Comparison of ENCODE assay signal across 11 mouse cellular contexts in the genomic region with DNA sequence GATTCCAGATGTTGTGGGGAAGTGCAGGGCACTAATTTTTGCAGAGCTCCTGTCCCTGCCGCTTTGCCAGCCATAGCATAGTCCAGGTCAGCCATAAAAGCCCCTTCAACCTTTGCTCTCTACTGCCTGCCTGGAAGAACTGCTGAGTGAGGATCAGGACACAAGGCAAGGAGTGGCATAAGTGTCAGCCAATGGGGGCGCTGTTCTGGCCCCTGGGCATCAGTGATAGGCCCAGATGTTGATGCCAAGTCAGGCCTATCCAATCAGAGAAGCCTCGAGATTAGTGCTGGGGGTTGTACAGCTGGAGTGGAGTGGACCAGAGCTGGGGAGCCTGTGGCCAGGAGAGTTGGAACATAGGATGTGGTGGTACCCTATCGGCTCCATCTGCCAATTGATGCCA. TPM values are rescaled to one million over a fixed set of nuclear protein-coding genes. Genes with fewer than 3 reads are reported as not detected.
A peak's percentile ranks its signal among the peaks of the same experiment; 100 is the strongest.
DNase-seq lines count a peak whose midpoint lies in the region; ATAC-seq and TF ChIP-seq lines count a peak whose summit lies in the region.
"Had no signal": no experiment of that assay in that cellular context is flagged by ENCODE, and none has a peak within 500 bp of the region (broad histone marks: within the 10 kb centered on the region; RNA-seq: fewer than 3 reads in every experiment).

No protein-coding gene starts in this region.

- H3K4me3 ChIP-seq in kidney, postnatal 0 days (replicated peaks; ENCODE audit: low read depth, low read length): no peak overlapping the region
- H3K4me3 ChIP-seq in stomach, postnatal 0 days (ENCODE audit: low read depth, low read length): no peak overlapping the region
- H3K4me3 ChIP-seq: limb, embryonic 15.5 days had no signal

- no peak overlapping the region for H3K9ac ChIP-seq in kidney, postnatal 0 days (ENCODE audit: low read depth, low read length)
- H3K9ac ChIP-seq in stomach, postnatal 0 days (ENCODE audit: low read length): no peak overlapping the region
- H3K9ac ChIP-seq: limb, embryonic 15.5 days had no signal

- 38% methylated on average over 4 of the region's 4 CpGs for WGBS in kidney, postnatal 0 days
- 41% methylated on average over 4 of the region's 4 CpGs for WGBS in stomach, postnatal 0 days

- TF ChIP-seq EP300 in stomach, postnatal 0 days (optimal IDR thresholded peaks at IDR 0.05): no peak

- peak; percentile 66 for DNase-seq in adrenal gland, postnatal 14 days
- no peak for DNase-seq in adrenal gland, postnatal 25 days
- peak; percentile 54 for DNase-seq in testis, postnatal 10 days (ENCODE audit: low spot score)
- DNase-seq in testis, postnatal 14 days (ENCODE audit: low spot score): no peak
- peak; percentile 49 for DNase-seq in kidney, postnatal 0 days (ENCODE audit: low spot score)
- DNase-seq in stomach, postnatal 0 days (ENCODE audit: low spot score): peak; percentile 29
- no peak for DNase-seq in gastrocnemius, postnatal 10 days
- no peak for DNase-seq in ovary, postnatal 10 days (ENCODE audit: low spot score)

- no peaks in the 10 kb centered on the region for H3K9me3 ChIP-seq in kidney, postnatal 0 days (replicated peaks; ENCODE audit: low read length)
- no peaks in the 10 kb centered on the region for H3K9me3 ChIP-seq in stomach, postnatal 0 days (ENCODE audit: control insufficient read depth, low read length)
- H3K9me3 ChIP-seq: limb, embryonic 15.5 days had no signal

- no peaks in the 10 kb centered on the region for H3K36me3 ChIP-seq in kidney, postnatal 0 days (ENCODE audit: insufficient read depth, low read length)
- H3K36me3 ChIP-seq in stomach, postnatal 0 days (ENCODE audit: control insufficient read depth, insufficient read depth, low read length): no peaks in the 10 kb centered on the region
- H3K36me3 ChIP-seq: limb, embryonic 15.5 days had no signal

- TF ChIP-seq CTCF in kidney, postnatal 0 days (IDR thresholded peaks at IDR 0.05; ENCODE audit: low read depth): peak; percentile 11; the same call in 1 of the 2 replicates
- TF ChIP-seq CTCF in stomach, postnatal 0 days (IDR thresholded peaks at IDR 0.05; ENCODE audit: low read depth): 0 out of 2 replicates have a peak, but pooled peaks have one; percentile 8

- no peaks in the 10 kb centered on the region for H3K27me3 ChIP-seq in kidney, postnatal 0 days (ENCODE audit: insufficient read depth, low read length)
- no peaks in the 10 kb centered on the region for H3K27me3 ChIP-seq in stomach, postnatal 0 days (ENCODE audit: control insufficient read depth, insufficient read depth, low read length)

- peak; percentile 41 for ATAC-seq in kidney, postnatal 0 days (replicated peaks; ENCODE audit: low FRiP score, low read depth)
- ATAC-seq in stomach, postnatal 0 days (ENCODE audit: low FRiP score, low TSS enrichment): no peak

- no peak overlapping the region for H3K27ac ChIP-seq in kidney, postnatal 0 days
- no peak overlapping the region for H3K27ac ChIP-seq in stomach, postnatal 0 days (replicated peaks)
- H3K27ac ChIP-seq: limb, embryonic 15.5 days had no signal

- H3K4me2 ChIP-seq in kidney, postnatal 0 days (ENCODE audit: low read length): no peak overlapping the region
- no peak overlapping the region for H3K4me2 ChIP-seq in stomach, postnatal 0 days (replicated peaks; ENCODE audit: low read depth)
- H3K4me2 ChIP-seq: limb, embryonic 15.5 days had no signal

- no peaks in the 10 kb centered on the region for H3K4me1 ChIP-seq in kidney, postnatal 0 days (replicated peaks; ENCODE audit: insufficient read depth, low read length)
- peaks cover 4% of the 10 kb centered on the region for H3K4me1 ChIP-seq in stomach, postnatal 0 days (replicated peaks; ENCODE audit: control insufficient read depth, insufficient read depth)

RNA-seq across cellular contexts. Expression of a gene that starts 1.9 kb away (rescaled TPM):
- 9.8 and 19.8 TPM in 2 replicates for total RNA-seq in adrenal gland, postnatal 14 days (2021)
- 26.3 and 36.0 TPM in 2 replicates for total RNA-seq in adrenal gland, postnatal 25 days (2021)
- polyA plus RNA-seq in kidney, postnatal 0 days (2015; fragmentation: Nextera tagmentation; extraction: Ambion mirVana): 6.3 and 6.5 TPM in 2 replicates
- polyA plus RNA-seq in stomach, postnatal 0 days (2015; fragmentation: Nextera tagmentation; extraction: Ambion mirVana): 4.8 and 5.6 TPM in 2 replicates
- total RNA-seq in gastrocnemius, postnatal 10 days (2021): 1 to 10 TPM; 2.0 to 2.3 TPM

RNA-seq across cellular contexts. Expression of a gene that starts 23.8 kb away (rescaled TPM):
- not detected in 2 replicates for total RNA-seq in adrenal gland, postnatal 14 days (2021)
- total RNA-seq in adrenal gland, postnatal 25 days (2021): not detected in 2 replicates
- polyA plus RNA-seq in kidney, postnatal 0 days (2015; fragmentation: Nextera tagmentation; extraction: Ambion mirVana): 0.34 and 0.40 TPM in 2 replicates
- polyA plus RNA-seq in stomach, postnatal 0 days (2015; fragmentation: Nextera tagmentation; extraction: Ambion mirVana): 0.10 and 0.11 TPM in 2 replicates
- total RNA-seq in gastrocnemius, postnatal 10 days (2021): not detected
- polyA plus RNA-seq: C2C12 had no signal

RNA-seq across cellular contexts. Expression of a gene that starts 25.5 kb away (rescaled TPM):
- 7.2 and 8.4 TPM in 2 replicates for total RNA-seq in adrenal gland, postnatal 14 days (2021)
- 30.7 and 36.2 TPM in 2 replicates for total RNA-seq in adrenal gland, postnatal 25 days (2021)
- polyA plus RNA-seq in kidney, postnatal 0 days (2015; fragmentation: Nextera tagmentation; extraction: Ambion mirVana): 0.48 and 0.62 TPM in 2 replicates
- polyA plus RNA-seq in stomach, postnatal 0 days (2015; fragmentation: Nextera tagmentation; extraction: Ambion mirVana): 0.65 and 1.1 TPM in 2 replicates
- not detected for total RNA-seq in gastrocnemius, postnatal 10 days (2021)
- polyA plus RNA-seq: C2C12; heart, embryonic 14.5 days had no signal

RNA-seq across cellular contexts. Expression of a gene that starts 57.3 kb away (rescaled TPM):
- total RNA-seq in adrenal gland, postnatal 14 days (2021): 144 and 165 TPM in 2 replicates
- total RNA-seq in adrenal gland, postnatal 25 days (2021): 91.4 and 96.0 TPM in 2 replicates
- polyA plus RNA-seq in kidney, postnatal 0 days (2015; fragmentation: Nextera tagmentation; extraction: Ambion mirVana): 78.8 and 86.6 TPM in 2 replicates
- 82.4 and 86.1 TPM in 2 replicates for polyA plus RNA-seq in stomach, postnatal 0 days (2015; fragmentation: Nextera tagmentation; extraction: Ambion mirVana)
- 10 to 100 TPM in 1 of 2 experiments, 1 to 10 TPM in 1; 9.7 to 12.2 TPM for total RNA-seq in gastrocnemius, postnatal 10 days (2021)

Comparison
In these comparisons a context has a peak if more than half of its experiments do, and no peak if none do; other contexts are left out.
1. DNase-seq: peak in adrenal gland, postnatal 14 days (single experiment), testis, postnatal 10 days (single experiment), kidney, postnatal 0 days (single experiment) and stomach, postnatal 0 days (single experiment); none in adrenal gland, postnatal 25 days (single experiment), testis, postnatal 14 days (single experiment), gastrocnemius, postnatal 10 days (single experiment) and ovary, postnatal 10 days (single experiment).